Mouse (Mus musculus): ENCODE results near the gene Cubn. TPM values are rescaled to one million over a fixed set of nuclear protein-coding genes. Genes with fewer than 3 reads are reported as not detected.
A peak's percentile ranks its signal among the peaks of the same experiment; 100 is the strongest.

The Cubn gene
- polyA plus RNA-seq, 1 experiment from 2014 or later, result 1.3 TPM

GRCm38 (mm10) chr2:13421974-13422760, 69.4 kb downstream of the Cubn start:
- Histone ChIP-seq H3K9ac (no peak overlapping the region), H3K9me3 (no peaks in the 10 kb centered on the region), H3K27ac (no peak overlapping the region), H3K4me2 (no peak overlapping the region), H3K27me3 (replicated peaks) (no peaks in the 10 kb centered on the region), H3K36me3 (no peaks in the 10 kb centered on the region), H3K4me3 (replicated peaks) (no peak overlapping the region), H3K4me1 (no peaks in the 10 kb centered on the region)
- WGBS, result 83% methylated on average over 14 of the region's 14 CpGs
- no peak for ATAC-seq (ENCODE audit: insufficient read depth, low FRiP score, low read depth)

GRCm38 (mm10) chr2:13416765-13417524, 74.7 kb downstream of the Cubn start:
- Histone ChIP-seq H3K4me2 (no peak overlapping the region), H3K4me1 (no peaks in the 10 kb centered on the region), H3K27ac (no peak overlapping the region), H3K4me3 (replicated peaks) (no peak overlapping the region), H3K27me3 (replicated peaks) (no peaks in the 10 kb centered on the region), H3K9ac (no peak overlapping the region), H3K9me3 (no peaks in the 10 kb centered on the region), H3K36me3 (no peaks in the 10 kb centered on the region)
- no peak for ATAC-seq (ENCODE audit: insufficient read depth, low FRiP score, low read depth)
- WGBS, result 62% methylated on average over 3 of the region's 3 CpGs

- Histone ChIP-seq H3K9ac (no peak overlapping the region), H3K4me3 (replicated peaks) (no peak overlapping the region), H3K27ac (peak overlapping the region; percentile 71), H3K27me3 (replicated peaks) (no peaks in the 10 kb centered on the region), H3K36me3 (no peaks in the 10 kb centered on the region), H3K4me1 (no peaks in the 10 kb centered on the region), H3K9me3 (no peaks in the 10 kb centered on the region), H3K4me2 (no peak overlapping the region)
- WGBS, result 44% methylated on average over 4 of the region's 4 CpGs
- peak; percentile 81 for ATAC-seq (ENCODE audit: insufficient read depth, low FRiP score, low read depth)
These were observed 78.0 kb downstream of the Cubn start for GRCm38 (mm10) chr2:13413520-13414178.

- 71% methylated on average over 5 of the region's 5 CpGs for WGBS
- Histone ChIP-seq H3K4me3 (replicated peaks) (no peak overlapping the region), H3K36me3 (no peaks in the 10 kb centered on the region), H3K4me1 (no peaks in the 10 kb centered on the region), H3K27ac (no peak overlapping the region), H3K27me3 (replicated peaks) (no peaks in the 10 kb centered on the region), H3K4me2 (no peak overlapping the region), H3K9me3 (no peaks in the 10 kb centered on the region), H3K9ac (no peak overlapping the region)
- no peak for ATAC-seq (ENCODE audit: insufficient read depth, low FRiP score, low read depth)
These were observed 81.0 kb downstream of the Cubn start for GRCm38 (mm10) chr2:13410660-13411059.

DNA sequence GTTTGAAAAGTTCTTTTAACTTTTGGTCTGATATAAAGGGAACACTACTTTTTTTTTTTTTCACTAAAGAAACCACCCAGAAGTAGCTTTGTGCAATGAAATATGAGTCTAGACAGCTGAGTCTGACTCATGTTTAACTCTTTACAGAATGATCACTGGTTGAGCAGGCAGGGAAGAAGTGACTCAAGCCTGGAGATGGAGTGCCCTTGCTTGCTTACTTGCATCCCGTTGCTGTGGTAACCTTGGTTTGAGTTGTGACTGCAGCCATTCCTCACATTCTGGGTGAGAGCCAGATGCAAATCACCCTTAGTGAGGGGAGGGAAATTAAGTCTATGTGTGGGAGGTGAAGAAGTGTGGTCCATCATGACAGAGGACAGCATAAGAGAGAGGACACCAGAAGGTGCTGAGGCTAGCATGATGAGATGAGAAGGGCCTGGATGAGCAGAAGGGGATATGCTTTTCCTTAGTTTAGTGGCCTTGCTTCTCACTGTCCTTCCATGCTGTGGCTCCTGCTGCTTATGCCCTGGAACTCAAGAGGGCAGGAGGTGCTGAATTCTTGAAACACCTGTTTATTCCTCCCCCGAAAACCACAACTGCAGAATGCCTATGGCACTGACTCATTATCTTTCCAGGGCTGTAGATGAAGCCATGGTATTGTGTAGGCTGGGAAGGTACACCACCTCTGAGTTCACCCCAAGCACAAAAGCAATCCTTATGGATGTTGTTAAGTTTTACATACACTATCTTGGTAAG, 81.7 kb downstream of the Cubn start:
- Histone ChIP-seq H3K27me3 (replicated peaks) (no peaks in the 10 kb centered on the region), H3K27ac (no peak overlapping the region), H3K36me3 (no peaks in the 10 kb centered on the region), H3K4me3 (replicated peaks) (no peak overlapping the region), H3K4me2 (no peak overlapping the region), H3K4me1 (no peaks in the 10 kb centered on the region), H3K9ac (no peak overlapping the region), H3K9me3 (no peaks in the 10 kb centered on the region)
- WGBS, result 62% methylated on average over 2 of the region's 2 CpGs
- ATAC-seq (ENCODE audit: insufficient read depth, low FRiP score, low read depth), result no peak

GRCm38 (mm10) chr2:13408333-13408732, 83.3 kb downstream of the Cubn start:
- ATAC-seq (ENCODE audit: insufficient read depth, low FRiP score, low read depth), result no peak
- Histone ChIP-seq H3K9me3 (no peaks in the 10 kb centered on the region), H3K4me3 (replicated peaks) (no peak overlapping the region), H3K27ac (no peak overlapping the region), H3K4me2 (no peak overlapping the region), H3K36me3 (no peaks in the 10 kb centered on the region), H3K9ac (no peak overlapping the region), H3K4me1 (no peaks in the 10 kb centered on the region), H3K27me3 (replicated peaks) (no peaks in the 10 kb centered on the region)
- 80% methylated on average over 3 of the region's 3 CpGs for WGBS

- no peaks in the 10 kb centered on the region for H3K4me1 ChIP-seq
- H3K9ac ChIP-seq, result no peak overlapping the region
- no peak overlapping the region for H3K4me3 ChIP-seq (replicated peaks)
- H3K27me3 ChIP-seq (replicated peaks), result no peaks in the 10 kb centered on the region
- H3K4me2 ChIP-seq, result no peak overlapping the region
- no peaks in the 10 kb centered on the region for H3K36me3 ChIP-seq
- no peak for ATAC-seq (ENCODE audit: insufficient read depth, low FRiP score, low read depth)
- no peak overlapping the region for H3K27ac ChIP-seq
- no peaks in the 10 kb centered on the region for H3K9me3 ChIP-seq
These were observed 83.9 kb downstream of the Cubn start for GRCm38 (mm10) chr2:13407698-13408097.

DNA sequence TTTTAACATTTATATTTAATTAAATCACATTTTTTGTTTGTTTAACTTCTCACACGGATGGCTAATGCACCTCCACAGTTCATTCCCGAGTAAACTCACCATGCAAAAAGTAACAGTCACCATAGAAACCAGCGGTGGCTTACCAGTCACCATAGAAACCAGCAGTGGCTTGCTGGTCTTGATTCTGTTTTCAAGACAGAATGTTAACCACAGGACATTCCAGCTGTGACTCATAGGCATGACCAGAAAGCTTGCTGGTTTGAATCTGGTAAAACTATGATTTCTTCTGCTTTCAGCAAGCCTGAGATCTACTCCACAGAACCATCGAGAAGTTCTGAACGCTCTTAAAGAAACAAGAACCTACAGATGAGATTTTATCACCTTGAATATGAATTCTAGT, 84.3 kb downstream of the Cubn start:
- Histone ChIP-seq H3K4me1 (no peaks in the 10 kb centered on the region), H3K9me3 (no peaks in the 10 kb centered on the region), H3K4me2 (no peak overlapping the region), H3K4me3 (replicated peaks) (no peak overlapping the region), H3K9ac (no peak overlapping the region), H3K27ac (no peak overlapping the region; the same call in 1 of the 2 replicates), H3K27me3 (replicated peaks) (no peaks in the 10 kb centered on the region), H3K36me3 (no peaks in the 10 kb centered on the region)
- 32% methylated on average over 5 of the region's 5 CpGs for WGBS
- no peak for ATAC-seq (ENCODE audit: insufficient read depth, low FRiP score, low read depth)

DNA sequence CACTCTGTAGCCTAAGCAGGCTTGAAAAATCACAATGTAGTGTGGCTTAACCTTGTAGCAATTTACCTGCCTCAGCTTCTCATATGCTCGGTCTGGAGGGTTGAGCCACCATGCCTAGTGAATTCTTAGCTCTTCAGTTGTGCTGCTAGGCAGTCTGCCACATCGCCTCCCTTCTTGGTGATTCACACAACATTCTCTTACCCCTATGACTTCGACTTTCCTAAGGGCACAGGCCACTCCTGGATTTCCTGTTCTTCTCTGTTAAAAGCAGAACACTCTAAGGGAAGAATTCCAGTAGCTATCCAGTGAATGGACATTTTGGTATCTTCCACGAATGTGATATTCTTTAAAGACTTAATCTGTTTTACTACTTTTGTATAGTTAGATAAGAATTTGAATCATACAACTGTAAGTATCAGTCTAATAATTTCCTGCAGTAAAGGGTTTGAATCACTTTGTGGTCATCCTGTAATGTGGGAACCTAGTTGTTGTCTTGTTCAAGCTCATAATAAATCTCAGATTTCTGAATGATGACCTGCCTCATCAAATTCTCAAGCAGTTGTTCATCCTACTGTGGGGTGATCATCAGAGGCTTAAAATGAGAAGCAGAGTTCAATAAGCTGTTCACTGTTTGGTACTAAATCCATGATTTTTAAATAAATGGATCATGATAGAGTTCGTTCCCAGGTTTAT, 86.5 kb downstream of the Cubn start:
- Histone ChIP-seq H3K27me3 (replicated peaks) (no peaks in the 10 kb centered on the region), H3K4me2 (no peak overlapping the region), H3K4me3 (replicated peaks) (no peak overlapping the region), H3K4me1 (no peaks in the 10 kb centered on the region), H3K9ac (no peak overlapping the region), H3K36me3 (no peaks in the 10 kb centered on the region), H3K9me3 (no peaks in the 10 kb centered on the region), H3K27ac (no peak overlapping the region)
- 76% methylated on average over 5 of the region's 5 CpGs for WGBS
- ATAC-seq (ENCODE audit: insufficient read depth, low FRiP score, low read depth), result no peak

GRCm38 (mm10) chr2:13400831-13401230, 90.8 kb downstream of the Cubn start:
- Histone ChIP-seq H3K4me2 (no peak overlapping the region), H3K36me3 (no peaks in the 10 kb centered on the region), H3K4me1 (peaks cover 8% of the 10 kb centered on the region; the same call in 1 of the 2 replicates), H3K4me3 (replicated peaks) (no peak overlapping the region), H3K27ac (no peak overlapping the region), H3K9ac (no peak overlapping the region), H3K27me3 (replicated peaks) (no peaks in the 10 kb centered on the region), H3K9me3 (no peaks in the 10 kb centered on the region)
- WGBS, result 84% methylated on average over 6 of the region's 6 CpGs
- ATAC-seq (ENCODE audit: insufficient read depth, low FRiP score, low read depth), result no peak

- H3K4me3 ChIP-seq (replicated peaks), result no peak overlapping the region
- no peaks in the 10 kb centered on the region for H3K36me3 ChIP-seq
- H3K27me3 ChIP-seq (replicated peaks), result no peaks in the 10 kb centered on the region
- no peak overlapping the region for H3K4me2 ChIP-seq
- H3K9me3 ChIP-seq, result no peaks in the 10 kb centered on the region
- H3K9ac ChIP-seq, result no peak overlapping the region
- no peak for ATAC-seq (ENCODE audit: insufficient read depth, low FRiP score, low read depth)
- peak overlapping the region; percentile 0; the same call in 1 of the 2 replicates for H3K27ac ChIP-seq
- WGBS, result 59% methylated on average over 5 of the region's 5 CpGs
- peaks cover 8% of the 10 kb centered on the region; the same call in 1 of the 2 replicates for H3K4me1 ChIP-seq
These were observed 92.0 kb downstream of the Cubn start for GRCm38 (mm10) chr2:13399480-13400072.
